Mouse (Mus musculus) forebrain, embryonic 11.5 days (tissue): ENCODE results near the gene Procr. TPM values are rescaled to one million over a fixed set of nuclear protein-coding genes. Genes with fewer than 3 reads are reported as not detected.

Source experiments
- ATAC-seq: fragments of 200-750 bp; cut with Nextera tagmentation; replicated peaks from 2 replicates; pipeline ENCODE4 v1.8.0; 2017; ENCODE audit warnings: moderate TSS enrichment; ENCODE audit not compliant: low FRiP score
- DNase-seq: peaks from one replicate; pipeline ENCODE4 v3.0.0-alpha.2; 2017; ENCODE audit warnings: low spot score
- H3K27ac ChIP-seq: fragments of 300-500 bp; sonication (generic); 2 replicates; pipeline ENCODE4 v1.5.1; 2014; ENCODE audit warnings: low read depth, low read length
- H3K27me3 ChIP-seq: fragments of 300-500 bp; sonication (generic); 2 replicates; pipeline ENCODE4 v1.6.1; 2014; ENCODE audit warnings: mild to moderate bottlenecking, low read length, mixed read lengths; ENCODE audit not compliant: control insufficient read depth, insufficient read depth
- H3K36me3 ChIP-seq: fragments of 300-500 bp; sonication (generic); 2 replicates; pipeline ENCODE4 v1.6.1; 2014; ENCODE audit warnings: mild to moderate bottlenecking, low read length, moderate library complexity, mixed read lengths; ENCODE audit not compliant: control insufficient read depth, insufficient read depth
- H3K4me1 ChIP-seq: fragments of 300-500 bp; sonication (generic); replicated peaks from 2 replicates; pipeline ENCODE4 v1.6.1; 2014; ENCODE audit warnings: low read length, mixed read lengths; ENCODE audit not compliant: control insufficient read depth, insufficient read depth
- H3K4me2 ChIP-seq: fragments of 300-500 bp; sonication (generic); 2 replicates; pipeline ENCODE4 v1.6.1; 2014; ENCODE audit warnings: low read depth, mild to moderate bottlenecking, low read length, moderate library complexity, mixed read lengths; ENCODE audit not compliant: severe bottlenecking
- H3K4me3 ChIP-seq: fragments of 300-500 bp; sonication (generic); 2 replicates; pipeline ENCODE4 v1.5.1; 2014; ENCODE audit warnings: low read depth, low read length
- H3K9ac ChIP-seq: fragments of 300-500 bp; sonication (generic); 2 replicates; pipeline ENCODE4 v1.6.1; 2014; ENCODE audit warnings: low read length
- H3K9me3 ChIP-seq: fragments of 300-500 bp; sonication (generic); 2 replicates; pipeline ENCODE4 v1.6.1; 2016; ENCODE audit warnings: low read length, mixed read lengths; ENCODE audit not compliant: control insufficient read depth
- WGBS: fragments of 180-500 bp; shearing (Covaris S2); extraction: QIAGEN DNeasy Blood & Tissue Kit; methylation state at CpG from one replicate; pipeline ENCODE4 v1.1.7; 2014; 5-methylcytosine and 5-hydroxymethylcytosine counted together
- polyA plus RNA-seq: library from polyadenylated mRNA; unstranded; fragments of >200 nt; fragmentation: Nextera tagmentation; extraction: Ambion mirVana; gene quantifications from 2 replicates; pipeline ENCODE4 v1.2.1, GENCODE M21; 2014

Procr gene
- 0.96 and 1.1 TPM in 2 replicates for polyA plus RNA-seq

- peak within 1 kb of the TSS; percentile 14 for H3K9ac ChIP-seq
- no peak for ATAC-seq
- H3K4me3 ChIP-seq, result peak within 1 kb of the TSS; percentile 19
- H3K4me2 ChIP-seq, result peak within 1 kb of the TSS; percentile 39
- H3K27ac ChIP-seq, result no peak within 1 kb of the TSS
- WGBS, result 2% methylated on average over 25 of the region's 25 CpGs
- DNase-seq, result peak; percentile 57
- H3K4me1 ChIP-seq, result peaks cover 3% of the 10 kb centered on the region; the same call in 1 of the 2 replicates
- no peaks in the 10 kb centered on the region for H3K36me3 ChIP-seq
- no peaks in the 10 kb centered on the region for H3K9me3 ChIP-seq
- H3K27me3 ChIP-seq, result no peaks in the 10 kb centered on the region
These were observed at the start of gene Procr for GRCm38 (mm10) chr2:155751014-155751786. TSS of gene Procr (plus strand) at chr2:155751117.

DNA sequence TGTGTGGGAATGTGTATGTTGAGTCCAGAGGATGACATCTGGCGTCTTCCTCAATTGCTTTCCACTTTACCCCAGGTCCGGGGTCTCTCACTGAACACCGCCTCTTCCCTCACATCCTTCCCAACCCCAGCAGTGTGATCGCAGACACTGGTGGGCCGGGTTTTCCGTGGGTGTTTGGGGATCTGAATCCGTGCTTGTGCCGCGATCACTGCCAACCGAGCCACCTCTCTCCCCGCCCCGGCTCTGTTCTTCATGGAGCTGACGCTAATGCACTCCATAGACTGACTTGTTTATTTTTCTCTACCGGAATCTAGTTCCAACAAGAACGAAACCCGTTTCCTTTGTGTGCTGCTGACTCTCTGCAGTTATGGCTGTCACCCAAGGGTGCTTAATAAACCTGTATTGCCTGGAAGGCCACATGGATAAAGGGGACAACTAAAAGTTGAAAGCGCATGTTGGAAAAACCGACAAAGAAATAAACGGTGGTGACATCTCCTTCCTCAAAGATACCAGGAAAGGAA is 49.5 kb upstream of the Procr start:
- Histone ChIP-seq H3K9me3 (no peaks in the 10 kb centered on the region), H3K27ac (no peak overlapping the region), H3K9ac (no peak overlapping the region), H3K4me1 (no peaks in the 10 kb centered on the region), H3K36me3 (no peaks in the 10 kb centered on the region), H3K4me2 (no peak overlapping the region), H3K4me3 (no peak overlapping the region), H3K27me3 (no peaks in the 10 kb centered on the region)
- WGBS, result 91% methylated on average over 19 of the region's 19 CpGs
- no peak for ATAC-seq
- no peak for DNase-seq

- Histone ChIP-seq H3K27me3 (no peaks in the 10 kb centered on the region), H3K36me3 (no peaks in the 10 kb centered on the region), H3K27ac (peak overlapping the region; percentile 60), H3K4me1 (no peaks in the 10 kb centered on the region), H3K9ac (no peak overlapping the region), H3K9me3 (no peaks in the 10 kb centered on the region), H3K4me3 (no peak overlapping the region), H3K4me2 (no peak overlapping the region)
- DNase-seq (peak; percentile 67), ATAC-seq (peak; percentile 77; the same call in 1 of the 2 replicates)
- WGBS, result 21% methylated on average over 4 of the region's 4 CpGs
These were observed 47.3 kb upstream of the Procr start for GRCm38 (mm10) chr2:155703630-155704029.

DNA sequence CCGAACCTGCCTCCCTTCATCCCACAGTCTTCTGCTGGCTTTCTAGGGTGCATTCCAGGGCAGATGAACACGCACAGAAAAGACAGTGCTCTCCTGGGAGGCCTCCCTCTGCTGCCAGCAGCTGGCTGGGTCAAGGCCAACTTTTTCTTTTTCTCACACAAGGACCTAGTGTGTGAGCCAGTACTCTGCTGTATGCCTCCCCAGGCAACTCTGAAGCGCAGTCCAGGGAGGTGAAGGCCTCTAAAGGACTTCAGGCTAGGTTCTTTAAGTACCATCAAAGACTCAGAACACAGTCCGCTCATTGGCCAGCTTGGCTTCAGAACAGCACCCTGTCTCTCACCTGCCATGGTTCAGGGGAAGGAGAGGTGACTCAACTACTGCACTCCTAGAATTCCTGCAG is 43.7 kb upstream of the Procr start:
- Histone ChIP-seq H3K9me3 (no peaks in the 10 kb centered on the region), H3K9ac (no peak overlapping the region), H3K4me2 (no peak overlapping the region), H3K4me1 (no peaks in the 10 kb centered on the region), H3K27ac (no peak overlapping the region), H3K4me3 (no peak overlapping the region), H3K36me3 (no peaks in the 10 kb centered on the region), H3K27me3 (no peaks in the 10 kb centered on the region)
- ATAC-seq (no peak), DNase-seq (no peak)
- WGBS, result 88% methylated on average over 4 of the region's 4 CpGs

GRCm38 (mm10) chr2:155710557-155710956 is 40.4 kb upstream of the Procr start:
- no peaks in the 10 kb centered on the region for H3K36me3 ChIP-seq
- ATAC-seq, result no peak
- H3K27ac ChIP-seq, result no peak overlapping the region
- no peak for DNase-seq
- WGBS, result 90% methylated on average over 11 of the region's 11 CpGs
- no peaks in the 10 kb centered on the region for H3K4me1 ChIP-seq
- no peak overlapping the region for H3K9ac ChIP-seq
- no peak overlapping the region for H3K4me3 ChIP-seq
- H3K4me2 ChIP-seq, result no peak overlapping the region
- no peaks in the 10 kb centered on the region for H3K27me3 ChIP-seq
- H3K9me3 ChIP-seq, result no peaks in the 10 kb centered on the region

DNA sequence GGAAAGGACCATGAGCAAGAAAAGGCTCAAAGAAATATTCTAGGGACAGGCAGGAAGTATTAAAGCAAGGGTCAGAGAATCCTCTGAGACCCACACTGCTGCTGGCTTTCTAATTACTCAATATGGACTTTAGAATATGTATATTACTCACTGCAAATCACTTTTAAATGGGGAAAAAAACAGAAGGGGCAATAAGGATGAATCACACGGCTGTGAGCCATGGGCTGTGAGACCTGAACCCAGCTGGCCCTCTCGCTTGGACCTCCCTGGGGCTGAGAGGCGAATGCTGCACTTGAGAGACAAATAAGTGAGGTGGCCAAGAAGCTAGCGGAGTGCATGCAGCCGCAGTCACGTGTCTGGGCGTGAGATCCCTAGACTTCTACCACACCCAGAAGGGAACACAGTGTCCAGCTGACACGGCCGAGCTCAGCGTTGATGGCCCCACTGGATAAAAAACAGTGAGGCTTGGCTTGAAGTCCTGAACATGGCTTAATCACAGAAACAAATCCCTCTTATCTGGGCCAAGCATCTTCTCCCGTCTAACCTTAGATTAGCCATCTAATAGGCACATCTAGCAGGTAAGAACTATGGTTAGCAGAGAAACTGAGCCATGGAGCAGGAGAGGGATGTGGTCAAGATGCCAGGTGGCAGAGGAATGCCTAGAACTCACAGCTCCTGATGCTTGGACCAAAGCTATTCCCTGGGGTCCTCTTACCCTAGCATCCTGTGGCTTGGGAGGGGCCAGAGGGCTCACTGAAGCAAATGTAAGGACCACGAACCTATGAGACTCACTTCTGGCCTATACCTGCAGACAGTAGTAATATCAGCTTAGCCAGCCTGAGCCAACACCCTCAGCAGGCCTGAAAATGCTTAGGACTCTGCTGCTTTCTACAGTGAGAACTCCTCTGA is 33.6 kb upstream of the Procr start:
- Histone ChIP-seq H3K9ac (no peak overlapping the region), H3K27me3 (no peaks in the 10 kb centered on the region), H3K4me2 (no peak overlapping the region), H3K4me3 (no peak overlapping the region), H3K9me3 (no peaks in the 10 kb centered on the region), H3K27ac (no peak overlapping the region), H3K4me1 (no peaks in the 10 kb centered on the region), H3K36me3 (no peaks in the 10 kb centered on the region)
- WGBS, result 88% methylated on average over 12 of the region's 12 CpGs
- no peak for ATAC-seq
- no peak for DNase-seq

DNA sequence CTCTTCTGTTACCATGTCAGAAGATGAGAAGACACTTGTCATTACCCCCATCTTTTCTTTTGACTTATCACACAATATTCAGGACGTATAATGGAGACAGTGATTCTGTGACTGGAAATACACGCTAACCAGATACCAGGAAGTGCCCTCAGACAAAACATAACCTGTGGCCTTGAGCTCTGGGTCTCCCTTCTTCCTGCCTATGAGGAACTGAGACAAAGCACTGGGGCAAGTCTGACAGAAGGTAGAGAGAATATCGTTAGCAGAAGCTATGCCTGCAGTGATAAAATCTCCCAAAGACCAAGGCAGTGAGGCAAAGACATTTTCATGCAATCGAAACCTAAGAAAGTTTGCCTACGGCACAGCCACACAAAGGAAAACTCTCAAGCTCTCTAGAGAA is 30.3 kb upstream of the Procr start:
- no peak overlapping the region for H3K27ac ChIP-seq
- no peak overlapping the region for H3K9ac ChIP-seq
- no peaks in the 10 kb centered on the region for H3K4me1 ChIP-seq
- no peak overlapping the region for H3K4me3 ChIP-seq
- H3K36me3 ChIP-seq, result no peaks in the 10 kb centered on the region
- no peak for ATAC-seq
- no peaks in the 10 kb centered on the region for H3K27me3 ChIP-seq
- DNase-seq, result no peak
- H3K9me3 ChIP-seq, result no peaks in the 10 kb centered on the region
- no peak overlapping the region for H3K4me2 ChIP-seq
- WGBS, result 88% methylated on average over 5 of the region's 5 CpGs

GRCm38 (mm10) chr2:155724036-155724435 is 26.9 kb upstream of the Procr start:
- H3K4me2 ChIP-seq, result no peak overlapping the region
- peaks cover 3% of the 10 kb centered on the region; the same call in 1 of the 2 replicates for H3K4me1 ChIP-seq
- DNase-seq, result no peak
- 84% methylated on average over 5 of the region's 5 CpGs for WGBS
- H3K9ac ChIP-seq, result no peak overlapping the region
- ATAC-seq, result no peak
- no peaks in the 10 kb centered on the region for H3K36me3 ChIP-seq
- H3K4me3 ChIP-seq, result no peak overlapping the region
- H3K27me3 ChIP-seq, result no peaks in the 10 kb centered on the region
- H3K27ac ChIP-seq, result no peak overlapping the region
- H3K9me3 ChIP-seq, result no peaks in the 10 kb centered on the region
